Mouse (Mus musculus): ENCODE measurements around the gene Ift122. TPM values are rescaled to one million over a fixed set of nuclear protein-coding genes. Genes with fewer than 3 reads are reported as not detected.
A peak's percentile ranks its signal among the peaks of the same experiment; 100 is the strongest.

The Ift122 gene
- total and polyA plus RNA-seq, 3 experiments: 3.3 to 8.0 TPM; not detected in 1

DNA sequence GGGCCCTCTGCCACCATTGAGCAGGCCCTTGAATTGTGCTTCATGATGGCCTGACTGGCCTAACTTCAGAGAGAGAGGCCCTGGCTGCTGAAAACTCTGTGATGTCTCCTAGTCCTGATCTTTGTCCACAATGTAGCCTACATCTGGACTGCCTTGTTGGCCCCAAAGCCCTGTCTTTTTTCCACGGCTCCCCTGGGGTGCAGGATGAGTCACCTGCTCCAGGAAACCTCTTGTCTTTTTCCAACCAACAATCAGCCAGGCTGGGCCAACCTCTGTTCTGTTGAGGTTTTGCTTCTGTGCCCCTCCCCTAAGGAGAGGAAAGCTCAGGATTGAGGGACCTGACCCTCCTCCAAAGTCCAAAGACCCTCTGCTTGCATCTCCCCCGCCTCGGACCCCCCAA lies 108.5 kb downstream of the Ift122 start:
- Histone ChIP-seq H3K27ac (ENCODE audit: control insufficient read depth, low read depth, low read length) (no peak overlapping the region), H3K27me3 (ENCODE audit: control insufficient read depth in 1 of 2, insufficient read depth in 2 of 2, low read length in 2 of 2) (no peaks in the 10 kb centered on the region), H3K9me3 (replicated peaks; ENCODE audit: insufficient read depth, low read length) (no peaks in the 10 kb centered on the region), H3K9ac (ENCODE audit: control insufficient read depth, low read depth, low read length, poor library complexity, severe bottlenecking) (no peak overlapping the region), H3K79me2 (ENCODE audit: control insufficient read depth, insufficient read depth, low read length, poor library complexity) (no peaks in the 10 kb centered on the region), H3K36me3 (ENCODE audit: control insufficient read depth in 1 of 2, insufficient read depth in 2 of 2, low read length in 2 of 2) (no peaks in the 10 kb centered on the region), H3K4me3 (ENCODE audit: control insufficient read depth in 1 of 2, insufficient read depth in 1 of 2, low read depth in 2 of 2, low read length in 2 of 2) (no peak overlapping the region), H3K4me1 (ENCODE audit: control insufficient read depth in 1 of 2, insufficient read depth in 2 of 2, low read length in 2 of 2) (no peaks in the 10 kb centered on the region)
- TF ChIP-seq ETS1 (IDR thresholded peaks at IDR 0.05; ENCODE audit: low read depth, low read length) (no peak), TBP (IDR thresholded peaks at IDR 0.05; ENCODE audit: low read depth, low read length) (no peak), KAT2A (conservative IDR thresholded peaks at IDR 0.05; ENCODE audit: low read depth, low read length) (no peak), MAZ (IDR thresholded peaks at IDR 0.05; ENCODE audit: low read depth, low read length) (no peak), TCF12 (IDR thresholded peaks at IDR 0.05; ENCODE audit: low read depth, low read length) (no peak), CHD2 (IDR thresholded peaks at IDR 0.05; ENCODE audit: low read length) (no peak), GABPA (IDR thresholded peaks at IDR 0.05; ENCODE audit: low read depth, low read length) (no peak), CTCF (IDR thresholded peaks at IDR 0.05 in 2 of 3, conservative IDR thresholded peaks at IDR 0.05 in 1 of 3; ENCODE audit: control insufficient read depth in 1 of 3, insufficient read depth in 1 of 3, low read depth in 2 of 3, low read length in 3 of 3, poor library complexity in 1 of 3, severe bottlenecking in 1 of 3) (no peak)
- no peak for DNase-seq (ENCODE audit: low read depth, low spot score)

DNA sequence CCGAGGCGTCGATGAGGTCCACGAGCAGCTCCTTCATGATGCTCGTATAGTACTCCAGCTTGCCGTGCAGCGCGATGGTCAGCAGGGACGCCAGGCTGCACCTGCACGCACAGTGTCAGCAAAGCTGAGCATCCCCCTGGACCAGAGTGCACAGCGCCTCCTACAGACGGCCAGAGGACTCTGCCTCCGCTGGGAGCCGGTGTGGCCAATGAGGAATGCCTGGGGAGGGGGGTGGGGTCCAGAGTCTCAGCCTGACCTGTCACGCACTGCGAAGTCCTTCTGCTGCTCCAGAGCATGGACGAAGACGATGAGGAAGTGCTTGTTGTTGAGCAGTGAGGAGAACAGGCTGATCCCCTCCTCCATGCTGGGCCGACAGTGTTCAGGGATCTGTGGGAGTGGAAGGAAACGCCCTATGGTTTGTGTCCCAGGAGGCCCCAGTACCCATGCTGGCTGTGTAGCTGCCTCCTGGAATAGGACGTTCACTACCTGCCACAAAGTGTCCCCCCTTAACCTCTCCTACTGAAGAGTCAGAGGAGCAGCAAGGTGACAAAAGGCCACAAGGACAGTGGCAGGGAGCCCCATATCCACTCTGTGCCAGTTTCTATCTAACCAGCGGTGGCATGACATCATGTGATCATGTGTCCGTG lies 109.3 kb downstream of the Ift122 start:
- Histone ChIP-seq H3K9ac (ENCODE audit: control insufficient read depth, low read depth, low read length, poor library complexity, severe bottlenecking) (no peak overlapping the region), H3K27me3 (ENCODE audit: control insufficient read depth in 1 of 2, insufficient read depth in 2 of 2, low read length in 2 of 2) (no peaks in the 10 kb centered on the region), H3K27ac (ENCODE audit: control insufficient read depth, low read depth, low read length) (no peak overlapping the region), H3K79me2 (ENCODE audit: control insufficient read depth, insufficient read depth, low read length, poor library complexity) (no peaks in the 10 kb centered on the region), H3K4me3 (ENCODE audit: control insufficient read depth in 1 of 2, insufficient read depth in 1 of 2, low read depth in 2 of 2, low read length in 2 of 2) (no peak overlapping the region), H3K9me3 (replicated peaks; ENCODE audit: insufficient read depth, low read length) (no peaks in the 10 kb centered on the region), H3K4me1 (ENCODE audit: control insufficient read depth in 1 of 2, insufficient read depth in 2 of 2, low read length in 2 of 2) (no peaks in the 10 kb centered on the region), H3K36me3 (ENCODE audit: control insufficient read depth in 1 of 2, insufficient read depth in 2 of 2, low read length in 2 of 2) (no peaks in the 10 kb centered on the region)
- DNase-seq (ENCODE audit: low read depth, low spot score): no peak
- TF ChIP-seq MAZ (IDR thresholded peaks at IDR 0.05; ENCODE audit: low read depth, low read length) (no peak), CTCF (IDR thresholded peaks at IDR 0.05 in 2 of 3, conservative IDR thresholded peaks at IDR 0.05 in 1 of 3; ENCODE audit: control insufficient read depth in 1 of 3, insufficient read depth in 1 of 3, low read depth in 2 of 3, low read length in 3 of 3, poor library complexity in 1 of 3, severe bottlenecking in 1 of 3) (peak; percentile 30 to 69 (median 40))

DNA sequence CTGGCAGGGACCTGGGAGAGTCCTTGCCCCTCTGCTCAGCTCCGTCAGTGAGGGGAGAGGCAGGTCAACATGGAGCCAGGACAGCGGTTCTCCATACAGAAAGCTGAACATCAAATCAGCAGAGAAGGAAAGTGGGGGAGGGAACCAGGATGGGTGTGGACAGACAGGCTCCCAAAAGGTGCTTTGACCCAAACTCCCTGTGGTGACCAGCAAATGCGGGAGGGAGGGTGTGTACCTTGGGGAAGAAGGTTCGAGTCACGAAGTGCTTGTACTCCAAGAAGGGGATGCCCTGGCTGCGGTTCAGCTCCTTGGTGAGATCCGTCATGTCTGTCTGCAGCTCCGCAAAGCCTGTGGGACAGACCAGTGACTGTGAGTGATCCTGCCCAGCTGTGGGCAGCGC lies 110.4 kb downstream of the Ift122 start:
- no peaks in the 10 kb centered on the region for H3K9me3 ChIP-seq (replicated peaks; ENCODE audit: insufficient read depth, low read length)
- no peaks in the 10 kb centered on the region for H3K27me3 ChIP-seq (ENCODE audit: control insufficient read depth in 1 of 2, insufficient read depth in 2 of 2, low read length in 2 of 2)
- H3K4me3 ChIP-seq (ENCODE audit: control insufficient read depth in 1 of 2, insufficient read depth in 1 of 2, low read depth in 2 of 2, low read length in 2 of 2): no peak overlapping the region
- H3K27ac ChIP-seq (ENCODE audit: control insufficient read depth, low read depth, low read length): no peak overlapping the region
- H3K36me3 ChIP-seq (ENCODE audit: control insufficient read depth in 1 of 2, insufficient read depth in 2 of 2, low read length in 2 of 2): no peaks in the 10 kb centered on the region
- no peaks in the 10 kb centered on the region for H3K4me1 ChIP-seq (ENCODE audit: control insufficient read depth in 1 of 2, insufficient read depth in 2 of 2, low read length in 2 of 2)
- no peak for DNase-seq (ENCODE audit: low read depth, low spot score)
- no peak overlapping the region for H3K9ac ChIP-seq (ENCODE audit: control insufficient read depth, low read depth, low read length, poor library complexity, severe bottlenecking)
- no peak for TF ChIP-seq CTCF (IDR thresholded peaks at IDR 0.05 in 2 of 3, conservative IDR thresholded peaks at IDR 0.05 in 1 of 3; ENCODE audit: control insufficient read depth in 1 of 3, insufficient read depth in 1 of 3, low read depth in 2 of 3, low read length in 3 of 3, poor library complexity in 1 of 3, severe bottlenecking in 1 of 3)
- TF ChIP-seq CHD2 (IDR thresholded peaks at IDR 0.05; ENCODE audit: low read length): no peak
- no peak for TF ChIP-seq TCF12 (IDR thresholded peaks at IDR 0.05; ENCODE audit: low read depth, low read length)
- TF ChIP-seq POLR2AphosphoS2 (IDR thresholded peaks at IDR 0.05; ENCODE audit: low read length): no peak
- no peak for TF ChIP-seq NELFE (IDR thresholded peaks at IDR 0.05; ENCODE audit: low read depth, low read length)
- no peak for TF ChIP-seq MAX (IDR thresholded peaks at IDR 0.05; ENCODE audit: low read length)
- TF ChIP-seq ZKSCAN1 (IDR thresholded peaks at IDR 0.05; ENCODE audit: low read depth, low read length): no peak
- TF ChIP-seq SMC3 (IDR thresholded peaks at IDR 0.05; ENCODE audit: low read depth, low read length): no peak
- TF ChIP-seq USF1 (IDR thresholded peaks at IDR 0.05; ENCODE audit: low read depth, low read length): no peak
- TF ChIP-seq ZNF384 (IDR thresholded peaks at IDR 0.05; ENCODE audit: low read depth, low read length): no peak
- TF ChIP-seq ZC3H11A (IDR thresholded peaks at IDR 0.05; ENCODE audit: low read depth, low read length): no peak
- no peak for TF ChIP-seq SIN3A (IDR thresholded peaks at IDR 0.05; ENCODE audit: low read length)
- no peak for TF ChIP-seq RCOR1 (IDR thresholded peaks at IDR 0.05; ENCODE audit: low read depth, low read length)
- TF ChIP-seq GABPA (IDR thresholded peaks at IDR 0.05; ENCODE audit: low read depth, low read length): no peak
- H3K79me2 ChIP-seq (ENCODE audit: control insufficient read depth, insufficient read depth, low read length, poor library complexity): no peaks in the 10 kb centered on the region
